Mouse (Mus musculus) left cerebral cortex, postnatal 4 days (tissue): ENCODE results near the gene Cdan1. TPM values are rescaled to one million over a fixed set of nuclear protein-coding genes. Genes with fewer than 3 reads are reported as not detected.
A peak's percentile ranks its signal among the peaks of the same experiment; 100 is the strongest.
"Not testable (repeated sequence)": the region's sequence is repeated elsewhere in the genome, so short reads cannot be mapped to it uniquely, and the experiment has no call there.

Experiments
- DNase-seq: peaks from one replicate; pipeline ENCODE4 v3.0.0-alpha.2; 2022
- intact Hi-C: fragments of 180-260 bp; cut with DNase I; formaldehyde crosslinking; loops from one replicate; pipeline ENCODE4 v1.15.1; 2025
- total RNA-seq, 2 experiments: library from RNA; stranded (reverse); gene quantifications; 2 replicates each; pipeline ENCODE4 v1.2.3; 2021

Gene Cdan1
- total RNA-seq, 2 experiments from 2014 or later: 27.6 to 29.0 TPM

DNA sequence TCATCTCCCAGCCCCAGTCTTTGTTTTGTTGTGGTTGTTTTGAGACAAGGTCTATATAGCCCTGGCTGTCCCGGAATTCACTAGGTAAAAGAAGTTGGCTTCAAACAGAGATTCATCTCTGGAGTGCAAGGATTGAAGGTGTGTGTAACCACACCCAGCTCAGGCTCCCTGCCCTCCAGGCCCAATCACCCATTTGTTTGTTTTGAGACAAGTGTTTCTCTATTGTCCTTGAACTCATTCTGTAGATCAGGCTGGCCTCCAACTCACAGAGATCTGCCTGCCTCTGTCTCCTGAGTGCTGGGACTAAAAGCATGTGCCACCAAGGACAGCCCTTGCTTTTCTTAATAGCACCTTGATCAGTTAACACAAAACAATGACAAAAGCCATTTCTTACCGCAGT lies 101.9 kb downstream of the Cdan1 start:
- DNase-seq: no peak
- intact Hi-C loops: no loop called here

DNA sequence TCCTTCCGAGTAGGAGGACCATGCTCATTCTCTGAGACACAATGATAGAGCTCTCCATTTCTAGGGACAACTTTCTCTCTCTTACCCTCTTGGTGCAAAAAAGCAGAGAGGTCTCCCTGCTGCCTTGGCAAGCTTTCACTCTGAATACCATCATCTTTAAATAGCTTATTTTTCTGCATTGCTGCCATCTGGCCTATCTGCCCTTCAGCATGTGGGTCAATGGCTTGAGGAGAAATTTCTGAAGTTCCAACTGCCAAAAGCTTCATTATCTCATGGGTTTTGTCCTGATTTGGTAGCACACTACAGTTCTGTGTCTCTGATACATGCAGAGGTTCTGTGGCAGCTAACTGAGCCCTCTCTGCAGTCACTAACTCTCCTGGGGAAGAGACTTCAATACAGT lies 104.4 kb downstream of the Cdan1 start:
- no peak for DNase-seq
- intact Hi-C loops: no loop called here

DNA sequence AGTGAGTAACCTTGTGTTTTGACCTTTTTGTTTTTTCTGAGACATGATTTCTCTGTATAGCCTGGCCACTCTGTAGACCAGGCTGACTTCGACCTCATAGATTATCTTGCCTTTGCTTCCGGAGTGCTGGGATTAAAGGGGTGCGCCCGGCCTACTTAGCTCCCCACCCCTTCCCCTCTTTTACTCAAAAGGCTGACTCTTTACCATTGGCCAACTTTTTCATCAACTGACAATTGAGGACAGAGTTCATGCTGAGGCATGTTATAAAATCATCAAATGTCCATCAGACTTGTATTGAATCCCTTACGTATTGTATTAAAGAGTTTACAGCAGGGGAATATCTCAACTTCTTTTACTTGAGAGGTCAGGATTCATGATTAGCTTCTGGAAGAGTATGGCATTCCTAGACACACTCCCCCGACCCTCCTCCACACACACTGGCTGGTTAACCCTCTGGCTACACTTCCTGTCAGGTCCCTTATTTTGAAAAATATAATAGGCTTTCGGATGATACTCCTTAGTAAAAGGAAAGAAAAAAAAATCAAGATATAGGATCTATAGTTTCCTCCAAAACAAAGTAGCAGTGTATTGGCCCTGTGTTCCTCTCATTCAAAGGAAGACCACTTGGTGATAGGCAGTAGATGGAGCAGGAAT lies 117.9 kb downstream of the Cdan1 start:
- no peak for DNase-seq
- intact Hi-C loops: no loop called here

DNA sequence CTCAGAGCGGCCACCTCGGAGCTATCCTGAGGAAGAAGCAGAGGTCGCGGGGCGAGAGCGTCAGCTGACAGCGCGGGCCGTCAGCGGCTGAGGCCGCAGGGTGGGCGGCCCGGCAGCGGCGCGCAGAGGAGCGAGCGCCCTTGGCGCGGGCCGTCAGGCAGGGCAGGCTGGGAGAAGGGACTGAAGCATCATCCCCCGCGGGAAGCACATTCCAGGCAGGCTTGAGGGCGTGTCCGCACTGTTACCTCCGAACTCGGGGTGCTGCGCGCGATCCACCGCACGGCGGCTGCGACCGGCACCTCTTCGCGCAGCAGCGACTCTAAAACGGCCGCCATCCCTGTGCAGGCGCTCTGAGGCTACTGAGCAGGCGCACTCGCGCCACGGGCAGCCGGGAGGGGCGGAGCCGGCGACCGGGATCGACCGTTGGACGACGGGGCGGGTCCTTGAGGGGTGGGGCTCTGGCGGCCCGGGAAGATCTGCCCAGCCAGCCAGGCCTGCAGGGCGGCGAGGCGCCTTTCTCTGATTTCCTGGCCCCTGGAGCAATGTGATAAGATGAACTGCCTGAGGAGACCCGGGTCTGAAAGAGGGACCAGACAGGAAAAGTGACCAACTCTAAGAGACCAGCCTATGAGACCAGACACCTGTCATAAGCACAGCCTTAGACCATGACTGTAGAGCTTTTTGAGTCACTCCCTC lies 118.6 kb downstream of the Cdan1 start:
- intact Hi-C loops: no loop called here
- peak; percentile 96 for DNase-seq

DNA sequence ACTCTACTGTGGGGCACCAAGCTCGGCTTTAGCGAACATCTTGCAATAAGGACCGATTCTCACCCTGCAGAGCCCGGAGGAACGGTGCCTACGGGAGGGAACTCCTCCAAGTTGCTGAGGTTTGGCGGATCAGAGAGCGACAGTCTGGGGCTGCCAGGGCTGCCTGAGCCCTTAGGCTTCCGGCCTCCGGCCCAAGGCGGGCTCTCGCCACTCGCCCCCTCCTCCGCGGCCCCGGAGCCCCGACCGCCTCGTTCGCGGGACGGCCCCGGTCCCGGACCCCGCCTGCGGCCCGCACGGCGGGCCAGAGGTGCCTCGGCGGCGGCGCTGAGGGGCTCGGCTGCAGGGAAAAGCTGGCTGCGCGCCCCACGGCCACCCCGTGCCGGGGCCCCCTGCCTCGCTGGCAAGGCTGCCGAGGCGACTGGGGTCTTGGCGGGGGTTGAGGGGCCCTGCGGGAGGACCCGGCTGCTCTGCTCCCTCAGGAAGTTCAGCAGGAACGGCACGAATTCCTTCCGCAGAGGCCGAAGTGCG lies 119.2 kb downstream of the Cdan1 start:
- peak; percentile 33 for DNase-seq
- intact Hi-C loops: no loop called here

DNA sequence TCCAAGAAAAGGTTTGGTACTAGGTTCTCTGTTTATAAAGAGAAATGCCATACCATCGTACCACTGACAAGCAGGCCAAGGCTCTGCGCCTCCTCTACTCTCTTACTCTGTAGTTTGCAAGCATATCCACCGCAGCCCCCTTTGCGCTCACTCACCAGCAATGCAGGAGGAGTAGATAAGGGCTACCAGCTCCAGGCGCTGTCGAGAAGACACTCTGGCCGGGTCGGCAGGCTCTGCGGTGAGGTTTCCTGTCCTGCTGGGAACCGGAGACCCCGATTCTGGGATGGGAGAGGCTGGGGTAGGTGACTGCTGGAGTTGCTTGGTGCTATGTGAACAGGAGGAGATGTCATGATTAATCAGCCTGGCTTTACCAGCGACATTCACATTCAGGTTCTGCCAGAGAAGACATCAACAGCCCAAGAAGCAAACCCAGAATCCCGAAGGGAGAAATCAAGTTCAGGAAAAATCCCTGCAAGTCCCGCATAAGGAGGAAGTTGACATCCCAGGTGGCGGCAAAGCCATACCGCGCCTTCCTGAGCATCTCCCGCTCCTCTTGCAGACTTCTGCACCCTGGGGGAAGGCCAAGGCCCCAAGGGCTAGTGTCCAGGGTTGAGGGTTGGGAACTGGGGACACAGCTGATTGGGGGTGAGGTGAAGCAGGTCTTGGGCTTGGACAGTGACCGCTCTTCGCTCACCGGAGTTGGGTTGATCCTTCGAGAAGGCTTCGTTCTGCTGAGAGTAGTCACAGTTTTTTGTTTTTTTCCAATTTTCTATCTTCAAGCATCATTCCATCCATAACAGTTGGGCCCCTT lies 119.9 kb downstream of the Cdan1 start:
- intact Hi-C loops: no loop called here
- peak; percentile 18 for DNase-seq

DNA sequence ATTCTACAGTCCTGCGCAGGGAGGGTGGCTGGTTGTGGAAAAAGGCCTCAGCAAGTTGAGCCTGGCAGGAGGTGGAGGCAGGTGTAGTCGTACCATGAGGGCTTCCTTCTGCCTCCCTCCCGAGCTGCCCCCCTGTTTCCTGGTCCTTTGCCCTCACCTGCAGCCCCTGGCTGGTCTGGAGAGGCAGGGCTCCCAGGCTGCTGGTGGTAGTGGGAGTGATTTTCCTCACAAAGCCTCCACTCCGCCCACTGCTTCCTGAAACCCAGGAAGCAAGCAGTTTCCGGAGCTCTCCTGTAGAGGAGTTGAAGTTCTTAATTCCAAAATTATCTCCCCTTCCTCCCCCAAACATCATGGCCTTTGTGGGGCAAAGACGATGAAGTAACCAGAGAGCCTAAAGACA lies 125.8 kb downstream of the Cdan1 start:
- DNase-seq: no peak
- intact Hi-C loops: no loop called here

DNA sequence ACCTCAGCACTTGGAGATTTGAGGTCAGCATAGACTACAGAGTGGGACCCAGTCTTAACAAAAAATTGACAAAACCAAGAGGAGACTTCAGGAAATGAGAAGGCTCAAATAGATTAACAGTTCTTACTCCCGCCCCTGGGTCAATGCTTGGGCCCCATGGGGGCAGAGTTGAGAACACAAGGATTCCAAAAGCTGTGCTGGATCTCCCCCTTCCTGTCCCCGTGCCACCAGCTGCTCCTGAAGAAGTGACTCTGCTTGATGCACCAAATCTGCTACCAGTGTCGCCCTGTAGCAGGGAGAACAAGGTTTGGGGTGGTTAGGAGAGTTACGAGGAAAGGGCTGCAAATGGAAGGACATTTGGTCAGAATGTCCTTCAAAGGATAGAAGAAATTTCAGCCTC lies 126.3 kb downstream of the Cdan1 start:
- no peak for DNase-seq
- intact Hi-C loops: no loop called here

DNA sequence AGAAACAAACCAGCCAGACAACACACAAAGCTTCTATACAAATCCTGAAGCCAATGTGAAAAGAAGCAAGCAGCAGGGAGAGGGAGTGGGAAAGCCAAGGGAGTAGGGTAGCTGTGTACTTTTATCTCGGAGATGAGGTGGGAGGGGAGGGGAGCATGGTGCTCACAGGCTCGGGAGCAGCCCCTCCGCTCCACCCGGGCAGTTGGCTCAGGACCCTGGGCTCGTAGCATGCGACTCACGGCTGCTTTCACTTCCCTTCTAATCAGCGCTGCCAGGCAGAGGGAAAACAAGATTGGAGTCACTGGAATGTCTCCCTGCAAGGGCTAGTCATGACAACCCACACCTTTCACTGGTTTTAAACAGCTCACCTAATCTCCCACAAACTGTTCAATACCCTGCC lies 127.4 kb downstream of the Cdan1 start:
- DNase-seq: no peak

DNA sequence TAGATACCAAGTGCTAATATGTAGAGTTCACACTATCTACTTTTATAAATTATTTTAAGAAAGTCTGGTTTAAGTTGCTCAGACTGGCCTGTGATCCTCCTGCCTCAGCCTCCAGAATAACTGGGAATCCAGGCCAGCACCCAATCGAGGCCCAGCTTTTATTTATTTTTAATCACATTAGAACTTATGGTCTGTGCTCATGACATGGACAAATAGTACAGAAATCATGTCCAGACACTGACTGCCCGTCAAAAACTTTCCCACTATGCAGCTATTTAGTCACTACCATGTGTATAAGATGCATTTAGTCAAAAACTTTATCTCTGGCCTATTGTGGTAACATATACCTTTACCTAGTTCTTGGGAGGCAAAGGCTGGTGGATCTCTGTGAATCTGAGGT lies 128.0 kb downstream of the Cdan1 start:
- intact Hi-C loops: no loop called here
- DNase-seq: no peak

More for the DNA sequence above, 127.4 kb downstream of the Cdan1 start:
- intact Hi-C loops: no loop called here

DNA sequence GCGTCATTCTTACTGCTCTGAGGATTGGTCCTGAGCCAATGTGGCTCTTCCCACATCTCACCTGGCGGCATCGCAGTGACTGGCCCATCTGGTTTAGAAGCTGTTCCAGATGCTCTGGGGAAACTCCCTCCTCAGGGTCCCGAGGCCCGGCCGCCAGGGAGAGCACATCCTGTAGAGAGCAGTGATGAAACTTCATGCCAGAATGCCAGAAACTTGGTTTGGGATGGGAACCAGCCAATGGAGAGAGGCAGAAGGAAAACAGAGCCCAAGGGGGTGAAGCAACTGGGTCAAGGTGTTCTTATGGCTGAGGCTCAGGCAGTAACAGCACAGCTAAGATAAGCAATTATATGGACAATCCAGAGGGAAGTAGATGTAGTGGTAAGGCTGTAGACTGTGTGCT lies 129.1 kb downstream of the Cdan1 start:
- intact Hi-C loops: no loop called here
- no peak for DNase-seq

DNA sequence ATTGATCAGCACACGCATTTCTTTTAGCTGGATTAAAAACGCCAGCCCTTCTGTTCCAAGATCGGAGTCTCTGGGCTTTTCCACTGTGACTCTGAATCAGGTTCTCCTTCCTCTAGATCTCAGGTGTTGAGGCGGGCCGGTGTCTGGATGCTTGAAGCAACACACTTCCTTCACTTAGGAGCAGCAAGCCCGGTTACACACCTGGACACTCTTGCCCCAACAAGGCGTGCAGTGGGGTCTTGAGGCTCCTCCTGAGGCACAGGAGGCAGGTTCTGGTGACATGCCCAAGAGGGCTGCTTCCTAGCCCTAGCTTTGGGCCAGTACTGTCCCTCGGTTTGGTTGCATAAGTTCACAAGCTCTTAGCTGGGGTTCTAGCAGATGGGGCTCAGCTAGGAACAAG lies 131.4 kb downstream of the Cdan1 start:
- intact Hi-C loops: no loop called here
- no peak for DNase-seq

DNA sequence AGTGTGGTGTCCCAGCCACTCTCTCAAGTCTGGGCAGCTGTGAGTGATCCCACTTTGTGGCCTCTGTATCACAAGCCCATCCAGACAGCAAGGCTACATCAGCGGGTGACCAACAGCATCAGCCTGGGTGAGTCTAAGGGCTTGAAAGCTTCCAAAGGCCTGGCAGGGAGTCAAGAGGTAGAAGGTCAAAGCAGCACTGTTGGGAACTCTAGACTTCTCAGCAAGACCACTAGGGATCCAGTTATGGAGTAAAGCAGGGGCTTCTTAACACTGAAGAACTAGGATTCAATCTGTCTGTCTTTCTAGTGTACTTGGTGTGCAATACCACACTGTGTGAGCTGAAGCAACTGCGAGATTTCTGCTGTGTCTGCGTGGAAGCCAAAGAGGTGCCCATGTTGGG lies 136.5 kb downstream of the Cdan1 start:
- DNase-seq: no peak
- intact Hi-C loops: no loop called here

DNA sequence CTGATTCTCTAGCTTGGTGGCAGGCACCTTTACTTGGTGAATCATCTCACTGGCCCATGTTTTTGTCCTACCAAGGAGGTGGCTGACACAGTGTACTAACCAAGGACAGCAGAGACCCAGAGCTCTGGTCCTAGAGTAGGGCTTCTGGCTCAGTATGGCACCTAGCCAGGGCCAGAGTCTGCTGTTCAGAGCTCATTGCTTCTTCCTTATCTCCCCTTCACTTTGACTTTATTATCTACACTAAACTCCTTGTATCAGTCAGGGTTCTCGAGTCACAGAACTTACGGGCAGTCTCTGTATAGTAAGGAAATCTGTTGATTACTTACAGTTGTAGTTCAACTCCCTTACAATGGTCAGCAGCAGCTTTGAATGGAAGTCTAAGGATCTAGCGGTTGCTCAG lies 139.0 kb downstream of the Cdan1 start:
- intact Hi-C loops: no loop called here
- no peak for DNase-seq

DNA sequence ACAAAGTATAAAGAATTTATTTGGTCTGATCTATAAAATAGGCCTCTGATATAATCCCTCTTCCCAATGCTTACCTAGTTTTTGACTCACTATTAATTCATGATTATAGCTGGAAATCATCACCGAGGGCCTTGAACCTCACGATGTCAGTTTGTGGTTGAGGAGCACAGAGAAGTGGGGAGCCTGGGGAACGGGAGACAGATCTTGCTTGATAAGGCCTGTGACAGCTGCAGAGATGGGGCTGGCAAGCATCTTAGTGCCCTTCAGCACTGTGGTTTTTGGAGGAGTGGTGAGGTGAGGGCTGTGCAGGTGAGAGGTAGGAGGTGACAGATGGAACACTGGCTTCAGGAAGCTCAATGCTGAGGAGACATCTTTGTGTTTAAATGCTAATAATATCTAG lies 139.8 kb downstream of the Cdan1 start:
- intact Hi-C loops: no loop called here
- DNase-seq: no peak

DNA sequence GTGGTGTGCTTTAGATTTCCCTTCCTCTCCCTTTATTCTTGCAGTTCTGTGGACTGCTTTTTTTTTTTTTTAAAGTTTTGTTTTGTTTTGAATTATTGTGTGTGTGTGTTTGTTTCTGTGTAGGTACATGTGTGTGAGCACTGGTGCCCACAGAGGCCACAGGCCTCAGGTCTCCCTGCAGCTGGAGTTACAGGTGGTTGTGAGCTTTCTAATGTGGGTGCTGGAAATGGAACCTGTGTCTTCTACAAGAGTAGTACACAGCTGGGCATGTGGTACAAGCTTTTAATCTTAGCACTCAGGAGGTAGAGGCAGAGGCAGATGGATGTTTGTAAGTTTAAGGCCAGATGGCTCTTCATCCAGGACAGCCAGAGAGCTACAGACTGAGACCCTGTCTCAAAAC lies 142.9 kb downstream of the Cdan1 start:
- no peak for DNase-seq
- intact Hi-C loops: no loop called here

DNA sequence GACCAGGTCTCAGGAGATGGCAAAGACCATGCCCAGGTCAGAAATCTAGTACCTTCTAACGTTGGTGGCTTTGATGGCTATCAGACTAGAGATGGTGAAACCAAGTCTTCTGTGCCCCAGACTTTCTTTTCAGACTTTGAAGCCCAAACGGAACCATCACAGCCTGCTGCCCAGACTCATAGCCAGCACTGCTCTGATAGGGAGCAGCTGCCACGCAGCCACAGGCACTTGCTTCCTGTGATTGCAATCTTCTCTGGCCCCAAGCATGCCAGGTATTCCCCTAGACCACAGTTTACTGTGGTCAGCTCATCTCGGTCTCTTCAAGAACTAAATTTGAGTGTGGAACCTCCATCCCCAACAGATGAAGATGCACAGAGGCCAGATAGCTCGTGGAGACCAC lies 147.3 kb downstream of the Cdan1 start:
- intact Hi-C loops: no loop called here
- DNase-seq: no peak

DNA sequence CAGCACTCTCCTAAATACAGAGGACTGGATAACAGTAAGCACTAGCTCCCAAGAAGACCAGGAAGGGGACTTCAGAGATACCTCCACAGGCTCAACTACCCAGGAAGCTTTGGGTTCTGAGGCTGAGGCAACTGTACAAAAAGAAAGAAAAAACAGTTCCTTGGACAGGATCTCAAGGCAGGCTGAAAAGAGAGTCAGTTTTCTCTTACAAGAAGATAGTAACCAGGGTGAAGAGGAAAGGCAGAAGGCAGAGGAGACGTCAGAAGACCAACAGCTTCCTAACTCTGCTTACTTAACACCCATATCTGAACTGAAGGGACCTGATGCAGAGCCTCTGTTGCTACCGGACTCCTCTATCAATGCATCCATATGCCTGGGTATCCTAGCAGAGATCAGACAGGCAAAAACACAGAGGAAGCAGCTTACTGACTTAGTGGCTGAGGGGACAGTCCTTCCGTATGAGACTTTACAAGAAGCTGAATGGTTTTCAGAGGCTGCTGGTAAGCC lies 149.5 kb downstream of the Cdan1 start:
- intact Hi-C loops: no loop called here

DNA sequence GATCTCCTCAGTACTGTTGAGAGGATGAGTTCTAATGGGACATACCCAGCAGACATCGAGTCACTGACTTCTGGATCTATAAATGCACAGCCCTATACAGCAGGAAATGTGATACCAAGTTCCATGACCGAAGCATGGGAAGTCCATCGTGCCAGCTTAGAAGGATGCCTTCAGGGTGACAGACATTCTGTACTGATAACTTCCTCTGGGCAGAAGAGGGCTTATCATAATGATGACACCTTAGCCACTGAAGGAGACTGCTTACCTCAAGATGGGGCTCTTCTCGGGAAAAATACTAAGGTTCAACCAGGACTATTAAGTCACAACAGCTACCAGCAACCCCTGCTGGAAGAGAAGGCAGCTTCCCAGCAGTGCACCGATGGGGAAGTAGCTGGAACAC lies 152.2 kb downstream of the Cdan1 start:
- DNase-seq: no peak
- intact Hi-C loops: no loop called here

More for the DNA sequence above, 149.5 kb downstream of the Cdan1 start:
- no peak for DNase-seq

DNA sequence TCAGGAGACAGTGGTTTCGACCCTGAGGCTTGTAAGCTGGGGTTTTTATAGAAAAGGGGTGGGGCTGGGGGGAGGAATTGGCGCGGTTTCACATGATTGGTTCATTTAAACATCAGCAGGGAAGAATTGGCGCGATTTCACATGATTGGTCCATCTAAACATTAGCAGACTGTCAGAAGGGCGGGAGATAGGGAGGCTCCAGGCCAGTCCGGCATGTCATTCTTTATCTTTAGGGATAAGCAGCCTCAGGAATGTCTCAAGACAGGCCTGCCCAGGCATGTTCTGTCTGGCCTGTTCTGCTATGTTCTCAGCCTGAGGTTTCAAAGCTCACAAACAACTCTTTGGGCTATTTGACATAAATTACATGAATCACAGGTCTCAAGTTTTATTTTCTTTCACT lies 168.8 kb downstream of the Cdan1 start:
- intact Hi-C loops, DNase-seq: not testable (repeated sequence)

DNA sequence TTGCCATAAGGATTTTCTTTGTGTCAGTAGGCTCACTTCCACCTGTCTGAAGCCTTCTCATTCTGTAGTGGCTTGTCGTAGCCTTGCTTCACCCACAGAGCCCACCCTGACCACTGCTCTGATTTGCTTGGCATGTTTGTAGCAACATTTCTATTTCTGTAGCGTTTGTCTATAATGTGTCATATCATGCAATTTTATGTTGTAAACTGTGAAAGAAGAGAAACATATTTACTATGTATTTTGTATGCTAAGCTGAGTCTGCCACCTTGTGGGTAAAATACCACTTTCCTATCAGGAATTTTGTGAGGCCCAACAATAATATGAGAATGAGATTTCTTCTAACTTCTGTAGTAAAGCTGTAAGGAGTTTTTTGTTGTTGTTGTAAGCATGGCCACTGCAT lies 179.7 kb downstream of the Cdan1 start:
- intact Hi-C loops: no loop called here
- no peak for DNase-seq
